12 mouse cellular contexts compared by ENCODE assay signal in genomic region chr10:21609583-21609982, GRCm38 (mm10). TPM values are rescaled to one million over a fixed set of nuclear protein-coding genes. Genes with fewer than 3 reads are reported as not detected.
DNase-seq lines count a peak whose midpoint lies in the region; ATAC-seq and TF ChIP-seq lines count a peak whose summit lies in the region.
"Had no signal": no experiment of that assay in that cellular context is flagged by ENCODE, and none has a peak within 500 bp of the region (broad histone marks: within the 10 kb centered on the region; RNA-seq: fewer than 3 reads in every experiment).

No protein-coding gene starts in this region.

- H3K4me3 ChIP-seq in liver, adult 2 months (ENCODE audit: insufficient read depth, low read depth, low read length), result no peak overlapping the region
- no peak overlapping the region for H3K4me3 ChIP-seq in liver, embryonic 12.5 days
- H3K4me3 ChIP-seq in intestine, postnatal 0 days (ENCODE audit: low read depth, low read length), result no peak overlapping the region
- H3K4me3 ChIP-seq: liver, embryonic 15.5 days; neural tube, embryonic 13.5 days had no signal

- 15% methylated on average over 2 of the region's 2 CpGs for WGBS in liver, adult 2 months
- 56% methylated on average over 2 of the region's 2 CpGs for WGBS in liver, embryonic 12.5 days (ENCODE audit: insufficient replicate concordance)
- 24% methylated on average over 2 of the region's 2 CpGs for WGBS in intestine, postnatal 0 days

- TF ChIP-seq POLR2A in liver, adult 2 months (IDR thresholded peaks at IDR 0.05; ENCODE audit: extremely low read depth, insufficient read depth, low read length), result no peak

- no peaks in the 10 kb centered on the region for H3K79me2 ChIP-seq in liver, adult 2 months (ENCODE audit: control insufficient read depth, insufficient read depth, low read length)

- H3K27me3 ChIP-seq in liver, adult 2 months (ENCODE audit: control insufficient read depth, insufficient read depth, low read length), result no peaks in the 10 kb centered on the region
- H3K27me3 ChIP-seq in liver, embryonic 12.5 days (replicated peaks), result no peaks in the 10 kb centered on the region
- H3K27me3 ChIP-seq in intestine, postnatal 0 days (replicated peaks; ENCODE audit: control insufficient read depth, insufficient read depth, low read length), result no peaks in the 10 kb centered on the region
- H3K27me3 ChIP-seq: liver, embryonic 15.5 days; neural tube, embryonic 13.5 days had no signal

- no peak for TF ChIP-seq CTCF in liver, adult 2 months (IDR thresholded peaks at IDR 0.05; ENCODE audit: low read depth, low read length)
- TF ChIP-seq CTCF in intestine, postnatal 0 days (IDR thresholded peaks at IDR 0.05; ENCODE audit: low read depth), result no peak

- no peaks in the 10 kb centered on the region for H3K36me3 ChIP-seq in liver, adult 2 months (ENCODE audit: control insufficient read depth, insufficient read depth, low read length)
- H3K36me3 ChIP-seq in liver, embryonic 12.5 days, result no peaks in the 10 kb centered on the region
- no peaks in the 10 kb centered on the region for H3K36me3 ChIP-seq in intestine, postnatal 0 days (ENCODE audit: control insufficient read depth, insufficient read depth)
- H3K36me3 ChIP-seq: liver, embryonic 15.5 days; neural tube, embryonic 13.5 days had no signal

- no peak for ATAC-seq in liver, embryonic 12.5 days
- peak; percentile 93 for ATAC-seq in intestine, postnatal 0 days
- ATAC-seq in megakaryocyte progenitor cell, adult 5-6 weeks (replicated peaks; ENCODE audit: poor library complexity), result peak; percentile 82
- ATAC-seq in inflammation-experienced regulatory T-cells, adult 6 months, result no peak
- ATAC-seq: hindbrain, postnatal 0 days had no signal

- H3K4me2 ChIP-seq in liver, embryonic 12.5 days, result no peak overlapping the region
- no peak overlapping the region for H3K4me2 ChIP-seq in intestine, postnatal 0 days (replicated peaks; ENCODE audit: low read depth)
- H3K4me2 ChIP-seq: liver, embryonic 15.5 days; neural tube, embryonic 13.5 days had no signal

- peak; percentile 90 for DNase-seq in liver, adult 2 months (ENCODE audit: extremely low read depth, low read depth, low spot score)
- DNase-seq in adrenal gland, postnatal 25 days, result peak; percentile 37
- no peak for DNase-seq in cerebellum, adult 9-11 months
- no peak for DNase-seq in embryo, embryonic 10 days (ENCODE audit: low spot score)

- H3K4me1 ChIP-seq in liver, adult 2 months (ENCODE audit: control insufficient read depth, insufficient read depth, low read length), result peaks cover 17% of the 10 kb centered on the region
- peaks cover 4% of the 10 kb centered on the region; the same call in 1 of the 2 replicates for H3K4me1 ChIP-seq in liver, embryonic 12.5 days
- peaks cover 12% of the 10 kb centered on the region for H3K4me1 ChIP-seq in intestine, postnatal 0 days (replicated peaks; ENCODE audit: control insufficient read depth, insufficient read depth, low read length)

- H3K27ac ChIP-seq in liver, adult 2 months (replicated peaks; ENCODE audit: insufficient read depth, low read depth, low read length), result no peak overlapping the region
- H3K27ac ChIP-seq in liver, embryonic 12.5 days, result no peak overlapping the region
- peak overlapping the region; percentile 88 for H3K27ac ChIP-seq in intestine, postnatal 0 days (ENCODE audit: low read depth, low read length)
- H3K27ac ChIP-seq: hindbrain, postnatal 0 days; liver, embryonic 15.5 days; neural tube, embryonic 13.5 days had no signal

- no peak overlapping the region for H3K9ac ChIP-seq in liver, adult 2 months (ENCODE audit: low read depth, low read length)
- no peak overlapping the region for H3K9ac ChIP-seq in liver, embryonic 12.5 days
- no peak overlapping the region for H3K9ac ChIP-seq in intestine, postnatal 0 days (ENCODE audit: low read depth, low read length)
- H3K9ac ChIP-seq: liver, embryonic 15.5 days; neural tube, embryonic 13.5 days had no signal

- no peaks in the 10 kb centered on the region for H3K9me3 ChIP-seq in liver, embryonic 12.5 days (replicated peaks)
- no peaks in the 10 kb centered on the region for H3K9me3 ChIP-seq in intestine, postnatal 0 days (ENCODE audit: control insufficient read depth)
- H3K9me3 ChIP-seq: liver, embryonic 15.5 days; neural tube, embryonic 13.5 days had no signal

RNA-seq across cellular contexts. Expression of gene 1700020N01Rik, which starts 16.6 kb away (rescaled TPM):
- 0.13 TPM in 1 of 2 replicates, not detected in the other for total RNA-seq in liver, adult 2 months (2014; rRNA removed)
- polyA plus RNA-seq in liver, adult 2 months (2012; rRNA removed), result not detected in 2 replicates
- polyA plus RNA-seq in liver, embryonic 12.5 days (2016; fragmentation: Nextera tagmentation; extraction: Ambion mirVana), result not detected in 2 replicates
- 0.39 TPM in 1 of 2 replicates, not detected in the other for total RNA-seq in adrenal gland, postnatal 25 days (2021)
- polyA plus RNA-seq in intestine, postnatal 0 days (2015; fragmentation: Nextera tagmentation; extraction: Ambion mirVana), result 1.4 and 2.1 TPM in 2 replicates
- not detected in 2 replicates for total RNA-seq in megakaryocyte progenitor cell, adult 5-6 weeks (2015)
- total RNA-seq in megakaryocyte progenitor cell, adult 5-6 weeks (2017), result not detected in 2 replicates
- not detected for polyA plus RNA-seq in inflammation-experienced regulatory T-cells, adult 6 months (2017; shearing (Covaris generic))
- total RNA-seq: hindbrain, postnatal 0 days; MEL had no signal
- polyA plus RNA-seq: hindbrain, postnatal 0 days; liver, embryonic 15.5 days; neural tube, embryonic 13.5 days had no signal

Comparison
In these comparisons a context has a peak if more than half of its experiments do, and no peak if none do; other contexts are left out.
1. DNase-seq: peak in liver, adult 2 months (single experiment) and adrenal gland, postnatal 25 days (single experiment); none in cerebellum, adult 9-11 months (single experiment) and embryo, embryonic 10 days (single experiment).
2. ATAC-seq: peak in intestine, postnatal 0 days (single experiment) and megakaryocyte progenitor cell, adult 5-6 weeks (single experiment); none in liver, embryonic 12.5 days (single experiment) and inflammation-experienced regulatory T-cells, adult 6 months (single experiment).